Mouse (Mus musculus): ENCODE measurements around the gene Smurf1. TPM values are rescaled to one million over a fixed set of nuclear protein-coding genes. Genes with fewer than 3 reads are reported as not detected.

Gene Smurf1
- polyA plus RNA-seq, 1 experiment from 2014 or later = 20.1 TPM

DNA sequence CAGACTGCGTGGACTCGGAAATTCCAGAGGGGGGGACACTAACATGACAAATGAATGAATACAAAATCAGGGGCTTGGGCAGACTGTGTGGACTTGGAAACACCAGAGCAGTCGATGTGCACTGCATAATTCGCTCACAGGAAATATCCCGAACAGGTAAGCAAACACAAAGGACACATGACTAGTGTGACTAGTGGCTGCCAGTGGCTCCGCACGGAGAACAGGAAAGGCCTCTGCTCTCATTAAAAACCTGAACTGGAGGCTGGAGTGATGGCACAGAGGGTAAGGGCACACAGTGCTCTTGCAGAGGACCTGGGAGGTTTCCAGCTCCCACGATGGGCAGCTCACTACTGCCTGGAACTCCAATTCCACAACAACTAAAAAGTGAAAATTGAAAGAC, 47.4 kb downstream of the Smurf1 start:
- Histone ChIP-seq H3K27ac (replicated peaks; ENCODE audit: low read depth, low read length) (no peak overlapping the region), H3K4me1 (ENCODE audit: control insufficient read depth, insufficient read depth, low read length) (0 out of 2 replicates have a peak, but pooled peaks cover 2% of the 10 kb centered on the region), H3K4me3 (ENCODE audit: low read depth, low read length) (no peak overlapping the region), H3K9me3 (ENCODE audit: control insufficient read depth, low read length) (no peaks in the 10 kb centered on the region), H3K36me3 (ENCODE audit: control insufficient read depth, insufficient read depth, low read length) (no peaks in the 10 kb centered on the region), H3K27me3 (ENCODE audit: control insufficient read depth, insufficient read depth, low read length) (no peaks in the 10 kb centered on the region), H3K9ac (ENCODE audit: low read length) (no peak overlapping the region), H3K4me2 (ENCODE audit: low read depth, severe bottlenecking) (no peak overlapping the region)
- DNase-seq (ENCODE audit: low spot score) = no peak
- 83% methylated on average over 8 of the region's 8 CpGs for WGBS
- no peak for ATAC-seq (ENCODE audit: insufficient number of reproducible peaks, low FRiP score, low TSS enrichment, low read depth)

- 83% methylated on average over 6 of the region's 6 CpGs for WGBS
- H3K9me3 ChIP-seq (ENCODE audit: control insufficient read depth, low read length) = no peaks in the 10 kb centered on the region
- ATAC-seq (ENCODE audit: insufficient number of reproducible peaks, low FRiP score, low TSS enrichment, low read depth) (no peak), DNase-seq (ENCODE audit: low spot score) (no peak)
- no peak overlapping the region for H3K9ac ChIP-seq (ENCODE audit: low read length)
- H3K4me1 ChIP-seq (ENCODE audit: control insufficient read depth, insufficient read depth, low read length) = 0 out of 2 replicates have a peak, but pooled peaks cover 1% of the 10 kb centered on the region
- H3K4me3 ChIP-seq (ENCODE audit: low read depth, low read length) = no peak overlapping the region
- H3K36me3 ChIP-seq (ENCODE audit: control insufficient read depth, insufficient read depth, low read length) = no peaks in the 10 kb centered on the region
- no peaks in the 10 kb centered on the region for H3K27me3 ChIP-seq (ENCODE audit: control insufficient read depth, insufficient read depth, low read length)
- H3K27ac ChIP-seq (replicated peaks; ENCODE audit: low read depth, low read length) = no peak overlapping the region
- no peak overlapping the region for H3K4me2 ChIP-seq (ENCODE audit: low read depth, severe bottlenecking)
Observed at GRCm38 (mm10) chr5:144917172-144917571, 48.5 kb downstream of the Smurf1 start.

DNA sequence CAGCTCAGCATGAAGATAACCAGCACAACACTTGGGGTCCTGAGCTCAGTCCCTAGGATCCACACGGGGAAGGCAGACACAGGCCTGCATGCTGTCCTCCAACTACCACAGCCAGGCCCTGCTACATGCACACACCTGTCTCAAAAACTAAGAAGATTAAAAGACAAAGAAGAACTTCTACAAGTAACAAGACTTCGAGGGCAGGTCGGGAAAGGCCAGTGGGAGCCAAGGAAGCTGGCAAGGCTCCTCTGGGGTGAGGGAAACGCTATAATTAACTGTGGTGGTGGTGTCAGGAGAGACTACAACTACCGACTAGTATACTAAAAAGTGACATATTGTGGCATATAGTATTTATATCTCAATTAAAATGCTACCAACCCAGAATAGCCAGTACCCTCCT, 49.8 kb downstream of the Smurf1 start:
- no peaks in the 10 kb centered on the region for H3K36me3 ChIP-seq (ENCODE audit: control insufficient read depth, insufficient read depth, low read length)
- H3K27ac ChIP-seq (replicated peaks; ENCODE audit: low read depth, low read length) = no peak overlapping the region
- H3K9me3 ChIP-seq (ENCODE audit: control insufficient read depth, low read length) = no peaks in the 10 kb centered on the region
- ATAC-seq (ENCODE audit: insufficient number of reproducible peaks, low FRiP score, low TSS enrichment, low read depth) = no peak
- no peak overlapping the region for H3K4me2 ChIP-seq (ENCODE audit: low read depth, severe bottlenecking)
- DNase-seq (ENCODE audit: low spot score) = no peak
- no peak overlapping the region for H3K9ac ChIP-seq (ENCODE audit: low read length)
- no peaks in the 10 kb centered on the region for H3K27me3 ChIP-seq (ENCODE audit: control insufficient read depth, insufficient read depth, low read length)
- no peak overlapping the region for H3K4me3 ChIP-seq (ENCODE audit: low read depth, low read length)
- 76% methylated on average over 5 of the region's 5 CpGs for WGBS
- H3K4me1 ChIP-seq (ENCODE audit: control insufficient read depth, insufficient read depth, low read length) = no peaks in the 10 kb centered on the region

DNA sequence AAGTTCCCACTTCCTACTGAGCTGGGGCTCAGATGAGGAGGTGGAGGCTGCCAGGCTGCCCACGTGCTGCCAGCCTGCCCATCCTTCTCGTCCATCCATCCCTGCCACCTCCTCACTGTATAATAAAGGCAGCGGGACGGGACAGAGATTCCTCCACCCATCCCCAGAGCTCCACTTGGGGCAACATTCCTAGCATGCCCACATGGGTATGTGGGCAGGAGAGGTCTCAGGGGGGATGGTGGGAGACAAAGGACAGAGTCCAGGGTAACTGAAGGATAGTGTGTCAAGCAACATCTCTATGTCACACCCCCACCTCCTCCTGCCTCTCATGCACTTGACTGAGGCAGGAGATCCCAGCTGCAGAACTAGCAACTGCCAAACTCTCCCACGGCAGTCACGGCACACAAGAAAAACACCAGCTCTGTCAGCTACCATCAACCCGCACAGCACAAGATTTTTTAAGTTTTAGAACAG, 51.2 kb downstream of the Smurf1 start:
- Histone ChIP-seq H3K4me3 (ENCODE audit: low read depth, low read length) (no peak overlapping the region), H3K9ac (ENCODE audit: low read length) (no peak overlapping the region), H3K27me3 (ENCODE audit: control insufficient read depth, insufficient read depth, low read length) (no peaks in the 10 kb centered on the region), H3K27ac (replicated peaks; ENCODE audit: low read depth, low read length) (no peak overlapping the region), H3K4me1 (ENCODE audit: control insufficient read depth, insufficient read depth, low read length) (no peaks in the 10 kb centered on the region), H3K4me2 (ENCODE audit: low read depth, severe bottlenecking) (no peak overlapping the region), H3K36me3 (ENCODE audit: control insufficient read depth, insufficient read depth, low read length) (no peaks in the 10 kb centered on the region), H3K9me3 (ENCODE audit: control insufficient read depth, low read length) (no peaks in the 10 kb centered on the region)
- 68% methylated on average over 7 of the region's 7 CpGs for WGBS
- ATAC-seq (ENCODE audit: insufficient number of reproducible peaks, low FRiP score, low TSS enrichment, low read depth) = no peak
- DNase-seq (ENCODE audit: low spot score) = no peak

- no peak overlapping the region for H3K4me2 ChIP-seq (ENCODE audit: low read depth, severe bottlenecking)
- no peak for ATAC-seq (ENCODE audit: insufficient number of reproducible peaks, low FRiP score, low TSS enrichment, low read depth)
- H3K4me1 ChIP-seq (ENCODE audit: control insufficient read depth, insufficient read depth, low read length) = no peaks in the 10 kb centered on the region
- H3K27ac ChIP-seq (replicated peaks; ENCODE audit: low read depth, low read length) = no peak overlapping the region
- DNase-seq (ENCODE audit: low spot score) = no peak
- WGBS = 95% methylated on average over 16 of the region's 16 CpGs
- no peak overlapping the region for H3K4me3 ChIP-seq (ENCODE audit: low read depth, low read length)
- H3K9me3 ChIP-seq (ENCODE audit: control insufficient read depth, low read length) = no peaks in the 10 kb centered on the region
- H3K27me3 ChIP-seq (ENCODE audit: control insufficient read depth, insufficient read depth, low read length) = no peaks in the 10 kb centered on the region
- no peak overlapping the region for H3K9ac ChIP-seq (ENCODE audit: low read length)
- no peaks in the 10 kb centered on the region for H3K36me3 ChIP-seq (ENCODE audit: control insufficient read depth, insufficient read depth, low read length)
Observed at GRCm38 (mm10) chr5:144913923-144914322, 51.7 kb downstream of the Smurf1 start.

DNA sequence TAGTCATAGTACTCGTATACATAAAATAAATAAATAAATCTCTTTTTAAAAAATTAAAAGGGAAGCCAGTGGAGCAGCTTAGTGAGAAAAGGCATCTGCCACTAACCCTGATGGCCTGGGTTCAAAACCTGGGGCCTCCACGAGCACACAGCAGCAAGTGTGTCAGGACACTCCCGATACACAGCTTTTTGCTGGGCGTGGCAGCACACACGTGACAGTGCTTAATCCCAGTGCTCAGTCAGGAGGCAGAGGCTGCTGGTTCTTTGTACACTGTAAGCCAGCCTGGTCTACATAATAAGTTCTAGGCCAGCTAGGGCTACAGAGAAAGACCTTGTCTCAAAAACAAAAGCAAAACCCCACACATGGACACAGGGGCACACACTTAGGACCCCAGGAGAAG, 52.3 kb downstream of the Smurf1 start:
- no peaks in the 10 kb centered on the region for H3K27me3 ChIP-seq (ENCODE audit: control insufficient read depth, insufficient read depth, low read length)
- DNase-seq (ENCODE audit: low spot score) = no peak
- no peak overlapping the region for H3K9ac ChIP-seq (ENCODE audit: low read length)
- H3K4me3 ChIP-seq (ENCODE audit: low read depth, low read length) = no peak overlapping the region
- no peak overlapping the region for H3K4me2 ChIP-seq (ENCODE audit: low read depth, severe bottlenecking)
- H3K27ac ChIP-seq (replicated peaks; ENCODE audit: low read depth, low read length) = no peak overlapping the region
- no peak for ATAC-seq (ENCODE audit: insufficient number of reproducible peaks, low FRiP score, low TSS enrichment, low read depth)
- H3K9me3 ChIP-seq (ENCODE audit: control insufficient read depth, low read length) = no peaks in the 10 kb centered on the region
- H3K4me1 ChIP-seq (ENCODE audit: control insufficient read depth, insufficient read depth, low read length) = no peaks in the 10 kb centered on the region
- WGBS = 94% methylated on average over 5 of the region's 5 CpGs
- H3K36me3 ChIP-seq (ENCODE audit: control insufficient read depth, insufficient read depth, low read length) = no peaks in the 10 kb centered on the region

DNA sequence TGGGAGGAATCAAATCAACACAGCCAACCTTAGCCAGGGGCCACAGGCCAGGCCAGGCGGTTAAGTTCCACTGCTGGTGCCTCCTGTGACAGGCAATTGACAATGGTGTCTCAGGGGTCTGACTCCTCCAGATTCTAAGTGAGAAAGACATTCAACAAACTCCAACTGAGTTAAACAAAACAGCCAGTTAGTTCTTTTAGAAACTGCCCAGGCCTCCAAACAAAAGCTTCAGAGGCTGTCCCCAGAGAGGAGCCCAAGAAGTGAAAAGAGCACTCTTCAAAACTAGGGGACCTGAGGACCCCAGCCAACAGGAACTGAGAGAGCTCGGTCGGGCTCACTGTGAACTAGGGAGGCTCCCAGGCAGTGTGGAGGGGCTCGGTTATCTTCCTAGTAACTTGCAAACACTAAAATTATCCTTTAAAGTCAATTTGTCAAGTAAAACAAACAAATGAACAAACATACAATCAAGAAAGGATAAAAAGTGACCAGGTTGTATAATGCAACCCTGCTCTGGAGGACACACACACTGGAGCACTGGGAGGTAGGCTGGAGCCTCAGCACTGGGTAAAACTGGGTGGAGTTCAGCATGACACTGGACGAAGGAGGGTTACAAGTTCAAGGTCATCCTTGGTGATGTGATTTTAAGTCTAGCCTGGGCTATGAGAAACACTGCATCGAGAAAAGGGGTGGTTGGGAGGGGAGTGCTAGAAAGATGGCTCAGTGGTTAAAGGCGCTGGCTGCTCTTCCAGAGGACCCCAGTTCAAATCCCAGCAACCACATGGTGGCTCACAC, 52.9 kb downstream of the Smurf1 start:
- Histone ChIP-seq H3K36me3 (ENCODE audit: control insufficient read depth, insufficient read depth, low read length) (no peaks in the 10 kb centered on the region), H3K27ac (replicated peaks; ENCODE audit: low read depth, low read length) (no peak overlapping the region), H3K9ac (ENCODE audit: low read length) (no peak overlapping the region), H3K4me3 (ENCODE audit: low read depth, low read length) (no peak overlapping the region), H3K27me3 (ENCODE audit: control insufficient read depth, insufficient read depth, low read length) (no peaks in the 10 kb centered on the region), H3K4me1 (ENCODE audit: control insufficient read depth, insufficient read depth, low read length) (no peaks in the 10 kb centered on the region), H3K9me3 (ENCODE audit: control insufficient read depth, low read length) (no peaks in the 10 kb centered on the region), H3K4me2 (ENCODE audit: low read depth, severe bottlenecking) (no peak overlapping the region)
- WGBS = 76% methylated on average over 7 of the region's 7 CpGs
- DNase-seq (ENCODE audit: low spot score) (no peak), ATAC-seq (ENCODE audit: insufficient number of reproducible peaks, low FRiP score, low TSS enrichment, low read depth) (no peak)

GRCm38 (mm10) chr5:144909521-144909920, 56.1 kb downstream of the Smurf1 start:
- no peaks in the 10 kb centered on the region for H3K27me3 ChIP-seq (ENCODE audit: control insufficient read depth, insufficient read depth, low read length)
- no peak overlapping the region for H3K4me3 ChIP-seq (ENCODE audit: low read depth, low read length)
- no peak overlapping the region for H3K9ac ChIP-seq (ENCODE audit: low read length)
- ATAC-seq (ENCODE audit: insufficient number of reproducible peaks, low FRiP score, low TSS enrichment, low read depth) (no peak), DNase-seq (ENCODE audit: low spot score) (no peak)
- H3K4me2 ChIP-seq (ENCODE audit: low read depth, severe bottlenecking) = no peak overlapping the region
- WGBS = 89% methylated on average over 4 of the region's 4 CpGs
- no peaks in the 10 kb centered on the region for H3K9me3 ChIP-seq (ENCODE audit: control insufficient read depth, low read length)
- no peak overlapping the region for H3K27ac ChIP-seq (replicated peaks; ENCODE audit: low read depth, low read length)
- H3K4me1 ChIP-seq (ENCODE audit: control insufficient read depth, insufficient read depth, low read length) = no peaks in the 10 kb centered on the region
- no peaks in the 10 kb centered on the region for H3K36me3 ChIP-seq (ENCODE audit: control insufficient read depth, insufficient read depth, low read length)

DNA sequence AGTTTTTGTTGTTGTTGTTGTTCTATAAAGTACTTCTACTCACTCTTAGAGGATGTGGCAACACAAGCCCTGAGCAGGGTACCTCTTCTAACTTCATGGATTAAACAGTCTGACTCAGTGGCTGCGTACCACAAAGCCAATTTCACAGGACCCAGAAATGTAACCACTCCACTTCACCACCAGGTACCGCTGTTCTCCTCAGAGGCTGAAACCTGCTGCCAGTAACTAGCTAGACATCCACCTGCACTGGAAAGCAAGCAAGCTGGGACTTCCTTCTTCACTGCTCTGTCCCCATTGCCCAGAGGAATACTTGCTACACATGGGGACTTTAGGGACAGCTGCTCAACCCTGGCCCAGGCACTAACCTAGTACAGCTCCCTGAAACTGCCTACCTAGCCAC, 58.1 kb downstream of the Smurf1 start:
- WGBS = 62% methylated on average over 2 of the region's 2 CpGs
- H3K9ac ChIP-seq (ENCODE audit: low read length) = no peak overlapping the region
- H3K36me3 ChIP-seq (ENCODE audit: control insufficient read depth, insufficient read depth, low read length) = no peaks in the 10 kb centered on the region
- no peaks in the 10 kb centered on the region for H3K9me3 ChIP-seq (ENCODE audit: control insufficient read depth, low read length)
- no peak for DNase-seq (ENCODE audit: low spot score)
- H3K27ac ChIP-seq (replicated peaks; ENCODE audit: low read depth, low read length) = no peak overlapping the region
- H3K4me3 ChIP-seq (ENCODE audit: low read depth, low read length) = no peak overlapping the region
- H3K4me2 ChIP-seq (ENCODE audit: low read depth, severe bottlenecking) = no peak overlapping the region
- no peaks in the 10 kb centered on the region for H3K4me1 ChIP-seq (ENCODE audit: control insufficient read depth, insufficient read depth, low read length)
- no peaks in the 10 kb centered on the region for H3K27me3 ChIP-seq (ENCODE audit: control insufficient read depth, insufficient read depth, low read length)
- no peak for ATAC-seq (ENCODE audit: insufficient number of reproducible peaks, low FRiP score, low TSS enrichment, low read depth)
